Mouse (Mus musculus): ENCODE measurements around the gene Pard3. TPM values are rescaled to one million over a fixed set of nuclear protein-coding genes. Genes with fewer than 3 reads are reported as not detected.

The Pard3 gene
- total and polyA plus RNA-seq, 2 experiments from 2014 or later: 11.9 to 29.7 TPM

DNA sequence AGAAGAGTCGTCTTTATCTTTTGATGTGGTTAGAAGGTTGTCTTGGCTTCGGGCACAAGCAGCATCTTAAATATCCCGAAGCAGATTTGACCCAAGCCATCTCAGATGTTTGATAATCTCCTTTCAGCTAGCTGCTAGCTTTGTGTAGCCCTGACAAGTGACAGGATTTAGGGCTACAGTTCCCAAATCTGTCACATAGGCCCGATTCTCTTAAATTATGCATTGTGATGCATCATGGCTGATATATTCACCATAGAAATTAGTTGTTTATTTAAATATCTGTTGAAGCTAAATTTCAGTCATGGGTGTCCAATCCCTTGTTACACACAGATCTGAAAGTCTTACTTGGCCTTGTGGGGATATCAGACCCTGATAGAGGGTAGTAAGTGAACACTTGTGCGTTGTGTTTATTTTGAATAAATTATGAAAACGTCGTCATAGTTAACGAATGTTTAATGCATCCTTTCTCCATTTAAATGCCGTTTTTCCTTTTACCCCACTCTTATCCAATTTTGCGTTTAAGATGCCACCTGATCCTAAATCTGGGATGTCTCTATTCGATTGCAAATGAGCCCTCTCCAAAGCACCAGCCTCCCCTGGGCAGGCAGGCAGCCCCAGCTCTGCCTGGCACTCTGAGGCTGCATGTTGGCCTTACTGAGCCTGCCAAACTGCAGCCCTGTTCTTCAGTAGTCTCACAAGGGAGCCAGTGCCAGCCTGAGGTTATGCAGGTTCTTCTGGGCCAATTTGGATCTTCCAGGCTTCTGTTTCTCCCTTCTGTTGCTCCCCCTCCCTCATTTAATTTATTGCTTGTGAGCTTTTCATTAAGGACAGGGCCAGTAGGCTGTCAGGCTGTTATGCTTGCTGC is 315.5 kb downstream of the Pard3 start:
- H3K9ac ChIP-seq (replicated peaks; ENCODE audit: low read length, poor library complexity, severe bottlenecking): no peak overlapping the region
- H3K27ac ChIP-seq (ENCODE audit: low read depth, low read length): no peak overlapping the region
- H3K4me2 ChIP-seq (ENCODE audit: low read depth, low read length, poor library complexity, severe bottlenecking): no peak overlapping the region
- ATAC-seq (ENCODE audit: low FRiP score): no peak
- no peak for TF ChIP-seq CTCF (IDR thresholded peaks at IDR 0.05)
- H3K4me3 ChIP-seq (ENCODE audit: low read depth, low read length): no peak overlapping the region
- DNase-seq (ENCODE audit: low spot score): peak; percentile 62
- H3K36me3 ChIP-seq (ENCODE audit: insufficient read depth, low read length): no peaks in the 10 kb centered on the region
- H3K27me3 ChIP-seq (ENCODE audit: insufficient read depth, low read length): no peaks in the 10 kb centered on the region
- H3K4me1 ChIP-seq (ENCODE audit: insufficient read depth, low read length): no peaks in the 10 kb centered on the region
- H3K9me3 ChIP-seq (ENCODE audit: low read length): no peaks in the 10 kb centered on the region
- WGBS: 25% methylated on average over 11 of the region's 11 CpGs

DNA sequence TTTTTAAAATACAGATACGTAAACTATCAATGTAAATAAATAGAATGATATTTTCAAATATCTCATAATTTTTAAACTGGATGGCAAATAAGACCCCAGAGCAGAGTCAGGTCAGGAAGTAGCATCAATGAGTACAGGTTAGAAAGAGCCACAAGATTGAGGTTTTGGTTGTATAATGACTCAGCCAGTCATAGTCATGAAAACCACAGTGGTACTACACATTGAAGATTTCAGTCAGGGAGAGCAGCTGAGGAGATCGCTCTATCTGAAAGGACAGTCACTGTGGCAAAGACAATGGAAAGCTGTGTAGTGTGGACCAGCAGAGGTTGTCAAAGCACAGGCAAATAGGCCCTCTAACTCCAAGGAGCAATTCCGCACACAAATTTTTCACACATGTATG is 317.6 kb downstream of the Pard3 start:
- no peaks in the 10 kb centered on the region for H3K9me3 ChIP-seq (ENCODE audit: low read length)
- WGBS: 92% methylated on average over 3 of the region's 3 CpGs
- H3K36me3 ChIP-seq (ENCODE audit: insufficient read depth, low read length): no peaks in the 10 kb centered on the region
- H3K9ac ChIP-seq (replicated peaks; ENCODE audit: low read length, poor library complexity, severe bottlenecking): no peak overlapping the region
- H3K27ac ChIP-seq (ENCODE audit: low read depth, low read length): no peak overlapping the region
- no peak for TF ChIP-seq CTCF (IDR thresholded peaks at IDR 0.05)
- ATAC-seq (ENCODE audit: low FRiP score): no peak
- no peak overlapping the region for H3K4me3 ChIP-seq (ENCODE audit: low read depth, low read length)
- no peak overlapping the region for H3K4me2 ChIP-seq (ENCODE audit: low read depth, low read length, poor library complexity, severe bottlenecking)
- no peaks in the 10 kb centered on the region for H3K4me1 ChIP-seq (ENCODE audit: insufficient read depth, low read length)
- no peaks in the 10 kb centered on the region for H3K27me3 ChIP-seq (ENCODE audit: insufficient read depth, low read length)
- DNase-seq (ENCODE audit: low spot score): no peak

DNA sequence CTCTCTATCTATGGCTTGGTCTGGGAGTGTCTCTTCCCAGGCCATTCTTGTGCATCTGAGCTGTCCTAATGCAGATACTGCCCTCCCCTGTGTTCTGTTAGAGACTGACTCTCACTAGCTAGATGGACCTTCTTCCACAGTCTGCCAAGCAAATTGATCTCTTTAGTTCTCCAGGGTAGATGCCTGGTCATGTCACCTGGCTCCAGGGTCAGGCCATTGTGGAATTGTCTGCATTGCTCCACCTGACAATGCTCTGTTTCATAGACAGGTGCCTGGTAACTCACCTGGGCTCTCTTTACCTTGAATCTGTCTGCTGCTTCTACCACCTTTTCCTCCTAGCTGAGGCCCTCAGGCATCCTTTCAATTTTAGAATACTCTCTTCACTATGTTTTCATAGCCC is 329.0 kb downstream of the Pard3 start:
- no peak overlapping the region for H3K4me2 ChIP-seq (ENCODE audit: low read depth, low read length, poor library complexity, severe bottlenecking)

DNA sequence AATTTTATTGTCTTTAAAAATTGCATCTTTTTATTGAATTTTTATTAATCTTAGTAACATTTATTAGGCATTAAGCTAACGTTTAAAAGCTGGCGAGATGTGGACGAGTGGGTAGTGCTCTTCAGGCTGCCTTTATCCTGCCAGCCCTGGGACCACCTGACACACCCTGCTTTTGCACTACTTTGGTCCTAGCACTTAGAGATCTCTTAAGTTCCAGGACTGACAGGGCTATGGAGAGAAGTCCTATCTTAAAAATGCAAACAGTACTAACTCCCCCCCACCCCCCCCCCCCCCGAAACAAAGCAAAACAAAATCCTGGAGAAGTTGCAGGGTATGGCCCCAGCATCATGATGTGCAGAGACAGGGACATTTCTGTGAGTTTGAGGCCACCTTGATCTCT is 331.8 kb downstream of the Pard3 start:
- WGBS: 60% methylated on average over 4 of the region's 4 CpGs
- ATAC-seq (ENCODE audit: low FRiP score): no peak
- Histone ChIP-seq H3K27me3 (ENCODE audit: insufficient read depth, low read length) (no peaks in the 10 kb centered on the region), H3K36me3 (ENCODE audit: insufficient read depth, low read length) (0 out of 2 replicates have a peak, but pooled peaks cover 2% of the 10 kb centered on the region), H3K9me3 (ENCODE audit: low read length) (no peaks in the 10 kb centered on the region), H3K27ac (ENCODE audit: low read depth, low read length) (no peak overlapping the region), H3K4me3 (ENCODE audit: low read depth, low read length) (no peak overlapping the region), H3K4me1 (ENCODE audit: insufficient read depth, low read length) (no peaks in the 10 kb centered on the region), H3K4me2 (ENCODE audit: low read depth, low read length, poor library complexity, severe bottlenecking) (no peak overlapping the region), H3K9ac (replicated peaks; ENCODE audit: low read length, poor library complexity, severe bottlenecking) (no peak overlapping the region)
- no peak for DNase-seq (ENCODE audit: low spot score)
- no peak for TF ChIP-seq CTCF (IDR thresholded peaks at IDR 0.05)

More for the DNA sequence above, 329.0 kb downstream of the Pard3 start:
- no peaks in the 10 kb centered on the region for H3K9me3 ChIP-seq (ENCODE audit: low read length)
- H3K4me3 ChIP-seq (ENCODE audit: low read depth, low read length): no peak overlapping the region
- peaks cover 2% of the 10 kb centered on the region; the same call in 1 of the 2 replicates for H3K36me3 ChIP-seq (ENCODE audit: insufficient read depth, low read length)
- no peak for ATAC-seq (ENCODE audit: low FRiP score)
- no peaks in the 10 kb centered on the region for H3K4me1 ChIP-seq (ENCODE audit: insufficient read depth, low read length)
- no peak overlapping the region for H3K9ac ChIP-seq (replicated peaks; ENCODE audit: low read length, poor library complexity, severe bottlenecking)
- no peak overlapping the region for H3K27ac ChIP-seq (ENCODE audit: low read depth, low read length)
- TF ChIP-seq CTCF (IDR thresholded peaks at IDR 0.05): no peak
- H3K27me3 ChIP-seq (ENCODE audit: insufficient read depth, low read length): no peaks in the 10 kb centered on the region
- no peak for DNase-seq (ENCODE audit: low spot score)

DNA sequence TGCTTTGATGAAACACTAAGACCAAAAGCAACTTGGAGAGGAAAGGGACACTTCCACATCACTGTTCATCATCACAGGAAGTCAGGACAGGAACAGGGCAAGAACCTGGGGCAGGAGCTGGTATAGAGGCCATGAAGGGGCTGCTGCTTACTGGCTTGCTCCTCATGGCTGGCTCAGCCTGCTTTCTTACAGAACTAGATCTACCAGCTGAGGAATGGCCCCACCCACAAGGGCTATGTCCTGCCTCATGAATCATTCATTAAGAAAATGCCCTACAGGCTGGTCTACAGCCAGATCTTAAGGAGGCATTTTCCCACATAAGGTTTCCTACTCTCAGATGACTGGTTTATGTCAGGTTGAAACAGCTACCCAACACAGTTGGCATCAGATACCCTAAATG is 342.1 kb downstream of the Pard3 start:
- H3K36me3 ChIP-seq (ENCODE audit: insufficient read depth, low read length): no peaks in the 10 kb centered on the region
- no peak overlapping the region for H3K4me2 ChIP-seq (ENCODE audit: low read depth, low read length, poor library complexity, severe bottlenecking)
- no peaks in the 10 kb centered on the region for H3K4me1 ChIP-seq (ENCODE audit: insufficient read depth, low read length)
- H3K27ac ChIP-seq (ENCODE audit: low read depth, low read length): no peak overlapping the region
- DNase-seq (ENCODE audit: low spot score): no peak
- TF ChIP-seq CTCF (IDR thresholded peaks at IDR 0.05): no peak
- H3K9me3 ChIP-seq (ENCODE audit: low read length): no peaks in the 10 kb centered on the region
- H3K4me3 ChIP-seq (ENCODE audit: low read depth, low read length): no peak overlapping the region
- no peaks in the 10 kb centered on the region for H3K27me3 ChIP-seq (ENCODE audit: insufficient read depth, low read length)
- H3K9ac ChIP-seq (replicated peaks; ENCODE audit: low read length, poor library complexity, severe bottlenecking): no peak overlapping the region
- ATAC-seq (ENCODE audit: low FRiP score): no peak

DNA sequence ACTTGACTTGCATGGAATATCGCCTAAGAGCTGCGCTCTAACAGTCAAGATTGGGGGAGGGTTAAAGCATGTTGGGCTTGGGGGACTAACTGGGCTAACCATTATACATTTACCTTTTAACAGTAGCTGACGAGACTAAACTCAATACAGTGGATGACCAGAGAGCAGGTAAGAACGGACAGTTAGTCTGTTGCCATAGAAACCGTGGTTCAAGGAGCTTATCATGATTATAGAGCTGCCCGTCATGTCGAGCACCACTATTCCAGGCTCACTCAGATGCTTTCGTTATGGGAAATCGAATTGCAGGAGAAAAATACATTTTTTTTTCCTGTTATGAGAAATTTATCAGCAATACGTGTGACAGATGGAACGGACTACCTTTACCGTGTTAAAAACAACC is 346.9 kb downstream of the Pard3 start:
- H3K4me2 ChIP-seq (ENCODE audit: low read depth, low read length, poor library complexity, severe bottlenecking): no peak overlapping the region
- H3K36me3 ChIP-seq (ENCODE audit: insufficient read depth, low read length): no peaks in the 10 kb centered on the region
- no peak for TF ChIP-seq CTCF (IDR thresholded peaks at IDR 0.05)
- H3K9me3 ChIP-seq (ENCODE audit: low read length): no peaks in the 10 kb centered on the region
- no peak overlapping the region for H3K9ac ChIP-seq (replicated peaks; ENCODE audit: low read length, poor library complexity, severe bottlenecking)
- no peak overlapping the region for H3K4me3 ChIP-seq (ENCODE audit: low read depth, low read length)
- no peaks in the 10 kb centered on the region for H3K4me1 ChIP-seq (ENCODE audit: insufficient read depth, low read length)
- DNase-seq (ENCODE audit: low spot score) (peak; percentile 45), ATAC-seq (ENCODE audit: low FRiP score) (no peak)
- H3K27ac ChIP-seq (ENCODE audit: low read depth, low read length): no peak overlapping the region
- 59% methylated on average over 12 of the region's 12 CpGs for WGBS
- no peaks in the 10 kb centered on the region for H3K27me3 ChIP-seq (ENCODE audit: insufficient read depth, low read length)

Data from midbrain, postnatal 0 days (tissue).